Mouse (Mus musculus) ovary, postnatal 14 days (tissue): ENCODE data around the gene Sipa1l3.

Source experiments
- DNase-seq: peaks from one replicate; pipeline ENCODE4 v3.0.0; 2022; ENCODE audit warnings: low spot score

Sipa1l3 gene

DNA sequence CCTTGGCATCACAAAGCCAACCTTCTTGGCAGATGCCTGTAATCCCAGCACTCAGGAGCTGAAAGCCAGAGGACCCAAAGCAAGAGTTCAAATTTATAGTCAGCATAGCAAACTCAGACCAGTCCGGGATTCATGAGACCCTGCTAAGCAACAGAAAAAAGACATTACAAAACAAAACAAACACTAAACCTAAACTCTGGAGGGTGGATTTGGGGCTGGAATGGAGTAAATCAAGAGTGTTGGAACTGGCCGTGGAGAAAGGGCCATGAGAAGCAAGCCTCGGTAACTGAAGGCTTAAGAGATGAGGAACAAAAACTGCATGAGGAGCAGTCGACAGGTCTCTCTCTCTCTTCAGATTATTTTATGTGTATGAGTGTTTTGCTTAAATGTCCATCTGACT lies 234.6 kb downstream of the Sipa1l3 start:
- no peak for DNase-seq

DNA sequence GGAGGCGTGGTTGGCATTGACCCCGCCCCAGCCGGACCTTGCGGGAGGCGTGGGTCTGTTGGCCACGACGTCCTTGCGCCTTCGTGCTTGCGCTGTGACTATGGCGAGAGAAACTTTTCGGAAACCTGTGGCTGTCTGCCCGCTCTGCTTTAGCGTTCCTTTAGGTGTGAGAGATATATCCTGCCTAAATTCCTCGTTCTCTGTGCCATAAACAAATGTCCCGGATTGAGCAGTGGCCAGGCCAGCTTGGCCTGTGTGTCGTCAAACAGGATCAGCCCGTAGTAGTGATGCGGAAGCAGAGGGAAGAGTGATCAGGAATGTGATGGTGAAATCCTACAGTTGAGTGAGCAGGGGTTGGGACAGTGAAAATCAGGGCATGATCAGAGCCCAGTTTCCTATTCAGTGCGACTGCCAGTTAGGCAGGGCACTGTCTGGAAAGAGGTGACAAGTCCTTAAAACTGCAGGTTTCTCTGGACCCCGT lies 236.3 kb downstream of the Sipa1l3 start:
- DNase-seq, result no peak

DNA sequence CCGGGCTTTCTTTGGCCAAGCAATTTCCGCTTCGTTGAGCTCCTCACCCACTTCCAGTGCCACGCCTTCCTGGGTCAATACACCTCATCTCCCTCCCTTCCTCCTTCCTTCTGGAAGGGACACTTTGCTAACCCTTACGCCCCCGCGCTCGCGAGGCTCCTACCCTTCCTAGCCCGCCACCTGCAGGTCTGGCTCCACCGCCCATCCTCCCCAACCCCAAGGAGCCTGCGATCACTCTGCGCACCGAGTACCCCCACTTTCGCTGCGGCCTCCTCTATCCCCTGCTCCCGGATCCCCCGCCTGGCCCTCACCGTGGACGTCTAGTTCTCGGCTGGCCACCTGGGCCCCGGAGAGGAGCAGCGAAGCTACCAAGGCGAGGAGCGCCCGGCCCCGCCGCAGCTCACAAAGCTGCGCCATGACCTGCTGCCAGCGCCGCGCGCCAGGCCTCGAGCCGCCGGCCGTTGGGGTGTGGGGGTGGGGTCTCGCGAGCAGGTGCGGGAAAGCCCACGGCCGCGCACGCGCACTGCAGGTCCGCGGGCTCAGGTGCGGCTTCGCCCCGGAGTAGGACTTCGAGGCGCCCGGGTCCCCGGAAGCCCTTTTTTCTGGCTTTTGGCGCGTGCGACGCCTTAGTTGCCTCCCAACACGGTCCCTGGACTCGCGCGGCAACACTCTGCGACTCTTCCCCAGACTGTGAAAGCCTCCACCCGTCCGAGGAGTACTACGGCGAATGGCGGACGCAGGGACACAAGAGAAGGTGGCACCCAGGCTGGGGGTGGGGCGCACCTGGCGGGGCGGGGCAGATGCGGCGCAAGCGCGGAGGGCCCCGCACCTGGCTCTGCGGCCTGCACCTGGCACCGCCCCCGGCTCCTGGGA lies 237.0 kb downstream of the Sipa1l3 start, which contains the start of gene Spint2:
TSS of gene Spint2 (minus strand) at position 712 of the 873 bp plus-strand sequence.
- DNase-seq, result peak; percentile 70

DNA sequence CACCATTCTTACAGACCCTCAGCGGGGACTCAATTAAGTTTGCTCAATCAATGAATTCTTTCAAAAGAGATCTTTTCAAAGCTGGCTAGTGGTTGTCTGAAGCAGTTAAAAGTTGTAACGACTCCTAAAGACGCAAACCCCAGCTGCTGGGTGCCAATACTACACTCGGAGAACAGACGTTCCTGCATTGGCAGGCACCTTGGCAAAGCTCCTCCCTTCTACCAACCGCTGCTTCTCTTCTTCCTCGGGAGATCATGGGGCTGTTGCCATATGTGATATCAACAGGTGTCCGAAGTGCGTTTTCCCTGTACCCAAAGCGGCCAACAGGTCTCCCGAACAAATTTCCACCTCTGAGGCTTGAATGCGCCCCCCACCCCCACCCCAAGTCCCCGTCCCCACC lies 237.6 kb downstream of the Sipa1l3 start:
- DNase-seq, result no peak

DNA sequence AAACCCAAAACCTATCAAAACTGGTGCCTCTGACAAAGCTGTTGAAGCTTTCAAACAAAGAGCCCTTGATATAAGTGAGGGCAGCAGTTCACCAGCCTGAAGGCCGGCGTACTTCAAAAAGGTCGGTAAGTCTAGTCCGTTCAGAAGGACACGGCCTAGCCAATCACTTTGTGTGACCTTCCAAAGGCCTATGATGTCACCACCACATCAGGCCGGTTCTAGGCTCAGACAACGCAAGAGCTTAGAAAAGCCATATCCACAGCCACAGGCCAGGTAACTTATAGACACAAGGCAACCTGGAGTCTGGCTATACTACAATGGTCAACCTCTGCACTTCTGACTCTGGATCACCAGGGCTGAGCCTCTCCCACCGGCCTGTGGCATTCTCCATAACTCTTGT lies 238.5 kb downstream of the Sipa1l3 start:
- no peak for DNase-seq

DNA sequence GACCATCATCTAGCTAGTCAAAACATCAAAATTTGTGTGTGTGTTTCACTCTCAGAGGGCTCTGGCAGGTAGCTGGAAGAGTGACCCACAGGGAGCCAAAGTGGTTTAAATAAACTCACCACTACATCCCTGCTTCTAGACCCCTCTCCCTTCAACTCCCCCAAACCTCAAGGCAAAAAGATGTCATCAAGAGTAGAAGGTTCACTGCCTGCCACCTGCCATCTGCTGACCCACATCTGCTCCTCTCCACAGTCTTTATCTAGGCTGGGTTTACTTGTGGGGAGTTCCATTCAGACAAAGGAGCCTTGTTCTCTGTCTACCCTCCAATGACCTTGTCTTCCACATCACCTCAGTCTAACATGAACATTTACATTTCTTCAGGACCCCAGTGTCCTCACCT lies 239.2 kb downstream of the Sipa1l3 start:
- DNase-seq, result no peak

DNA sequence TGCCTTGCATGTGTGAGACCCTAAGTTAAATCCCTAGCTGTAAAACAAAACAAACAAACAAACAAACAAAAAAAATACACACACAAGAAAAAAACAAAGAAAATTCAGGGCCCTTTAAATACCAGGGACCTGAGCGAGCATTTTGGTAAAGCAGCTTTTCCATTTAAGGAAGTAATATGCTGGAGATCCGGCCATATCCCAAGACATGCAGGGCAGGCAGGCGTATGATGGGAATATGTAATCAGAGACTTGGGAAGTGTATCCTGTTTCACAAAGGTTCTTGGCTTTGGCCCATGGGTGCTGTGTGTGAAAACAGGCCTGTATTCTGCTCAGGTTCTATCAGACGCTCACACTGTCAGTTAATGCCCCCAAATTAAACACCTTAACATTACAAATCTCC lies 240.9 kb downstream of the Sipa1l3 start:
- DNase-seq, result no peak

DNA sequence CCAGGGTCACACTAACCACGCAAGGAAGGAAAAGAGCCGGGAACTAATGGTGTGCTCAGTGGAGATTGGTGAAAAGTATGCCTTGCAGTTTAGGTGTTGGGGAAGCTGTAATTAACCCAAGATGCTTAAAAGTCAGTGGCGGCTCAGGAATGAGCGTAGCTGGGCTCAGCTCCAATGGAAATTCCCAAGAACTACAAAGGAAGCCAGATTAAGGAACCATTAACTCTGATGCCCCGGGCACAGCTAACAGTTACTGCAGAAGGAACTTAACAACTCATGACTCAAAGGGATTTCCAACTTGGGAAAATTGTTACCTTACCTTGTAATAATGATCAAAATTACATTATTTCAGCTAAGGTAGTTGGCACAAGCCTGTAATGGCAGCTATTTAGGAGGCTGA lies 241.7 kb downstream of the Sipa1l3 start:
- DNase-seq, result no peak

DNA sequence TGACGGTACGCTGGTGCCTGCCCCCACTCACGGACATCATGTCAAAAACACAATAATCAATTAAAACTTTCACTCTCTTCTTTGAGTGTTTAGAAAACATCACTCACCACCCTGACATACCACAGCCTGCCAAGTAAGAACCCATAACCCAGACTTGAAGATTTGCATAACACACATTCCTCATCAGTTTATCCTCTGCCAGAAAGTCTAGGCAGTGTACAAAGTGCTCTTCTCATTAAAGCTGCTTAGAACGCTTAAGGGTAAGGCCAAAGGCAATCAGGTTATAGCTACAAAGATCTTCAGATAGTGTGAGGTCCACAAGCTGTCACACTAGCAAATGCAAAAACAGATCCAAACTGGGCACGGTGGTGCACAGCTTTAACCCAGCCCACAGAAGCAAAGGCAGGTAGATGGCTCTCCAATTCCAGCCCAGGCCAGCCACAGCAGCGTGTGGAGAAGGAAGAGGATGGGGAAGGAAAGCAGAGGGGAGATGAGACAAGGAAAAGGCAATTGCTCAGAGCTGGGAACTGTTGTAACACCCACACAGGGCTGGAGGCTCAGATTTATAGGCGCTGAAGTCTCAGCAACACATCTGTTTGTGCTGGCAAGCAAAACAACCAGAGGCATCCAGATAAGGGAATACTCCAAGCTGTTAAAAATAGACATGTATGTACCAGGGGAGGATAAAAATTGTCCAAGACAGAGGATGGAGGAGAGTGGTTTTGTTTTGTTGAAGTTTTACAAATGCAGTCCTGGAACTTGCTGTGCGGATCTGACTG lies 246.6 kb downstream of the Sipa1l3 start:
- no peak for DNase-seq

DNA sequence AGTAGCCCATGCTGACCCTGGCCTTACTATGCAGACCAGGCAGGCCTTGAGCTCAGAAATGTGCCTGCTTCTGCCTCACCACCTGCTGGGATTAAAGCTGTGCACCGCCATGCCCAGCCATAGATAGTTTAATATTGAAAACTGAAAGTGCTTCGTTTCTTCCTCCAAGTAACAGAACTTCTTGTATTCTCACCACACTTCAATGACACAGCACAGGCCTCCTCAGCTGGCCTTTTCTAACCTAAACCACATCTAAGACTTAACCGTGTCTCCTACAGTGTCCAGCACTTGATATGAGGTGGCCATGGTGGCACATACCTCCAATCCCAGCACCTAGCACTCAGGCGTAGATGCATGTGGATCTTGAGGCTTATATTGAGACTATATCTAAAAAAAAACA lies 248.0 kb downstream of the Sipa1l3 start:
- no peak for DNase-seq
